Mouse (Mus musculus): ENCODE results near the gene Tspo. TPM values are rescaled to one million over a fixed set of nuclear protein-coding genes. Genes with fewer than 3 reads are reported as not detected.

The Tspo gene
- polyA plus RNA-seq, 1 experiment from 2014 or later: 21.9 TPM

GRCm38 (mm10) chr15:83572132-83572531 is 8.7 kb downstream of the Tspo start:
- H3K4me1 ChIP-seq: no peaks in the 10 kb centered on the region
- H3K4me3 ChIP-seq: no peak overlapping the region
- H3K27ac ChIP-seq: no peak overlapping the region
- ATAC-seq (ENCODE audit: low FRiP score): no peak
- H3K36me3 ChIP-seq: peaks cover 26% of the 10 kb centered on the region
- no peaks in the 10 kb centered on the region for H3K9me3 ChIP-seq (replicated peaks)
- no peak overlapping the region for H3K9ac ChIP-seq
- WGBS: 87% methylated on average over 4 of the region's 4 CpGs
- H3K27me3 ChIP-seq: no peaks in the 10 kb centered on the region
- no peak overlapping the region for H3K4me2 ChIP-seq (replicated peaks)

GRCm38 (mm10) chr15:83573606-83574005 is 10.2 kb downstream of the Tspo start:
- 96% methylated on average over 12 of the region's 12 CpGs for WGBS
- no peak overlapping the region for H3K4me2 ChIP-seq (replicated peaks)
- H3K9ac ChIP-seq: no peak overlapping the region
- H3K27ac ChIP-seq: no peak overlapping the region
- no peak for ATAC-seq (ENCODE audit: low FRiP score)
- H3K27me3 ChIP-seq: no peaks in the 10 kb centered on the region
- no peaks in the 10 kb centered on the region for H3K9me3 ChIP-seq (replicated peaks)
- H3K4me3 ChIP-seq: no peak overlapping the region
- H3K4me1 ChIP-seq: no peaks in the 10 kb centered on the region
- H3K36me3 ChIP-seq: peaks cover 41% of the 10 kb centered on the region

GRCm38 (mm10) chr15:83574731-83575351 is 11.4 kb downstream of the Tspo start:
- Histone ChIP-seq H3K27me3 (no peaks in the 10 kb centered on the region), H3K9ac (no peak overlapping the region), H3K27ac (no peak overlapping the region), H3K9me3 (replicated peaks) (no peaks in the 10 kb centered on the region), H3K4me3 (no peak overlapping the region), H3K36me3 (peaks cover 52% of the 10 kb centered on the region), H3K4me1 (no peaks in the 10 kb centered on the region), H3K4me2 (replicated peaks) (no peak overlapping the region)
- WGBS: 92% methylated on average over 6 of the region's 6 CpGs
- ATAC-seq (ENCODE audit: low FRiP score): no peak

GRCm38 (mm10) chr15:83575543-83575942 is 12.2 kb downstream of the Tspo start:
- Histone ChIP-seq H3K27me3 (no peaks in the 10 kb centered on the region), H3K4me1 (no peaks in the 10 kb centered on the region), H3K9ac (no peak overlapping the region), H3K4me2 (replicated peaks) (no peak overlapping the region), H3K4me3 (no peak overlapping the region), H3K9me3 (replicated peaks) (no peaks in the 10 kb centered on the region), H3K36me3 (peaks cover 59% of the 10 kb centered on the region), H3K27ac (no peak overlapping the region)
- ATAC-seq (ENCODE audit: low FRiP score): no peak
- 93% methylated on average over 8 of the region's 8 CpGs for WGBS

GRCm38 (mm10) chr15:83576651-83577050 is 13.3 kb downstream of the Tspo start:
- Histone ChIP-seq H3K27me3 (no peaks in the 10 kb centered on the region), H3K4me1 (no peaks in the 10 kb centered on the region), H3K4me3 (no peak overlapping the region), H3K9me3 (replicated peaks) (no peaks in the 10 kb centered on the region), H3K4me2 (replicated peaks) (no peak overlapping the region), H3K36me3 (peaks cover 70% of the 10 kb centered on the region), H3K9ac (no peak overlapping the region), H3K27ac (no peak overlapping the region)
- 91% methylated on average over 9 of the region's 9 CpGs for WGBS
- ATAC-seq (ENCODE audit: low FRiP score): no peak

- 88% methylated on average over 4 of the region's 4 CpGs for WGBS
- Histone ChIP-seq H3K4me1 (no peaks in the 10 kb centered on the region), H3K36me3 (peaks cover 94% of the 10 kb centered on the region), H3K4me3 (no peak overlapping the region), H3K27ac (no peak overlapping the region), H3K4me2 (replicated peaks) (no peak overlapping the region), H3K27me3 (no peaks in the 10 kb centered on the region), H3K9ac (no peak overlapping the region), H3K9me3 (replicated peaks) (peaks cover 13% of the 10 kb centered on the region)
- no peak for ATAC-seq (ENCODE audit: low FRiP score)
Measured at GRCm38 (mm10) chr15:83582931-83583330, 19.5 kb downstream of the Tspo start.

GRCm38 (mm10) chr15:83583419-83584156 is 20.2 kb downstream of the Tspo start:
- Histone ChIP-seq H3K4me3 (no peak overlapping the region), H3K9ac (no peak overlapping the region), H3K27ac (no peak overlapping the region), H3K4me1 (no peaks in the 10 kb centered on the region), H3K4me2 (replicated peaks) (no peak overlapping the region), H3K9me3 (replicated peaks) (peaks cover 13% of the 10 kb centered on the region), H3K36me3 (peaks cover 94% of the 10 kb centered on the region), H3K27me3 (no peaks in the 10 kb centered on the region)
- WGBS: 72% methylated on average over 8 of the region's 8 CpGs
- no peak for ATAC-seq (ENCODE audit: low FRiP score)

- H3K27me3 ChIP-seq: no peaks in the 10 kb centered on the region
- H3K4me1 ChIP-seq: no peaks in the 10 kb centered on the region
- H3K4me3 ChIP-seq: no peak overlapping the region
- no peak overlapping the region for H3K9ac ChIP-seq
- no peak overlapping the region for H3K27ac ChIP-seq
- H3K9me3 ChIP-seq (replicated peaks): peaks cover 13% of the 10 kb centered on the region
- WGBS: 86% methylated on average over 6 of the region's 6 CpGs
- no peak overlapping the region for H3K4me2 ChIP-seq (replicated peaks)
- ATAC-seq (ENCODE audit: low FRiP score): no peak
- peaks cover 86% of the 10 kb centered on the region for H3K36me3 ChIP-seq
Measured at GRCm38 (mm10) chr15:83584741-83585220, 21.4 kb downstream of the Tspo start.

- Histone ChIP-seq H3K4me2 (replicated peaks) (no peak overlapping the region), H3K27me3 (no peaks in the 10 kb centered on the region), H3K9me3 (replicated peaks) (peaks cover 11% of the 10 kb centered on the region), H3K36me3 (peaks cover 38% of the 10 kb centered on the region), H3K4me1 (peaks cover 17% of the 10 kb centered on the region), H3K27ac (no peak overlapping the region), H3K9ac (no peak overlapping the region), H3K4me3 (no peak overlapping the region)
- no peak for ATAC-seq (ENCODE audit: low FRiP score)
- 92% methylated on average over 4 of the region's 4 CpGs for WGBS
Measured at GRCm38 (mm10) chr15:83590841-83591240, 27.4 kb downstream of the Tspo start.

GRCm38 (mm10) chr15:83591758-83592157 is 28.4 kb downstream of the Tspo start:
- peaks cover 2% of the 10 kb centered on the region for H3K9me3 ChIP-seq (replicated peaks)
- H3K27ac ChIP-seq: no peak overlapping the region
- no peak for ATAC-seq (ENCODE audit: low FRiP score)
- H3K4me3 ChIP-seq: no peak overlapping the region
- no peak overlapping the region for H3K4me2 ChIP-seq (replicated peaks)
- H3K9ac ChIP-seq: no peak overlapping the region
- no peaks in the 10 kb centered on the region for H3K27me3 ChIP-seq
- peaks cover 28% of the 10 kb centered on the region for H3K36me3 ChIP-seq
- WGBS: 90% methylated on average over 6 of the region's 6 CpGs
- H3K4me1 ChIP-seq: peaks cover 17% of the 10 kb centered on the region

GRCm38 (mm10) chr15:83592260-83593188 is 29.1 kb downstream of the Tspo start:
- H3K9me3 ChIP-seq (replicated peaks): no peaks in the 10 kb centered on the region
- peaks cover 21% of the 10 kb centered on the region for H3K36me3 ChIP-seq
- peaks cover 17% of the 10 kb centered on the region for H3K4me1 ChIP-seq
- no peak for ATAC-seq (ENCODE audit: low FRiP score)
- no peaks in the 10 kb centered on the region for H3K27me3 ChIP-seq
- H3K9ac ChIP-seq: 0 out of 2 replicates have a peak overlapping the region, but pooled peaks have one; percentile 87
- H3K27ac ChIP-seq: no peak overlapping the region
- 0 out of 2 replicates have a peak overlapping the region, but pooled peaks have one; percentile 82 for H3K4me2 ChIP-seq (replicated peaks)
- H3K4me3 ChIP-seq: no peak overlapping the region
- 77% methylated on average over 8 of the region's 8 CpGs for WGBS

- H3K9me3 ChIP-seq (replicated peaks): no peaks in the 10 kb centered on the region
- H3K27ac ChIP-seq: no peak overlapping the region
- H3K36me3 ChIP-seq: peaks cover 17% of the 10 kb centered on the region
- no peak overlapping the region for H3K4me3 ChIP-seq
- H3K4me2 ChIP-seq (replicated peaks): peak overlapping the region; percentile 82
- peaks cover 17% of the 10 kb centered on the region for H3K4me1 ChIP-seq
- peak overlapping the region; percentile 87; the same call in 1 of the 2 replicates for H3K9ac ChIP-seq
- no peaks in the 10 kb centered on the region for H3K27me3 ChIP-seq
- ATAC-seq (ENCODE audit: low FRiP score): no peak
Measured at GRCm38 (mm10) chr15:83593189-83593585, 29.8 kb downstream of the Tspo start.
